22 mouse cellular contexts compared by ENCODE assay signal in the genomic region with DNA sequence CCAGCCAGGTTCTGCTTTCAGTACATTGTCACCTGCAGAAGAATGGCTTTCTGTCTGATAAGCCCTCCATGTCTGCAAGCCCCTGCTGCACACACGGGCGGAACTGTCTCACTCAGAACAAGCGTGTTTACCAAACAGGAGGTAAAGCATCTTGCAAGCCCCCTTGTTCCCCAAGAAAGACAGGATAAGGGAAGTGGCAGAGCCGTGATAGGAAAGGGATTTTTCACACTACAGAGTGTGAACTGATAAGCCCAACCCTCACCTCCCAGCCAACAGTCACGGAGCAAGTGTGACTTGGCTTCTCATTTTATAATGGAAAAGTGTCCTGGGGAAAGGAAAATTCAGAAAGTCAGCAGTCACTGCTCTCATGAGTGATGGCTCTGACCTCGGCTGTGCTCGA.
DNase-seq lines count a peak whose midpoint lies in the region; ATAC-seq and TF ChIP-seq lines count a peak whose summit lies in the region.
"Had no signal": no experiment of that assay in that cellular context is flagged by ENCODE, and none has a peak within 500 bp of the region (broad histone marks: within the 10 kb centered on the region; RNA-seq: fewer than 3 reads in every experiment).

No protein-coding gene starts in this region.

- H3K9me3 ChIP-seq in heart, embryonic 10.5 days: no peaks in the 10 kb centered on the region
- H3K9me3 ChIP-seq in heart, embryonic 13.5 days: no peaks in the 10 kb centered on the region
- H3K9me3 ChIP-seq in heart, postnatal 0 days (replicated peaks; ENCODE audit: control insufficient read depth, low read length): no peaks in the 10 kb centered on the region
- H3K9me3 ChIP-seq: forebrain, embryonic 10.5 days; forebrain, embryonic 13.5 days; hindbrain, embryonic 10.5 days; hindbrain, embryonic 13.5 days; intestine, embryonic 15.5 days had no signal

- no peak for TF ChIP-seq CTCF in heart, postnatal 0 days (IDR thresholded peaks at IDR 0.05; ENCODE audit: low read depth)

- intact Hi-C loops in heart, postnatal 10 days (cut with DNase I): no loop called here

- H3K27me3 ChIP-seq in heart, embryonic 10.5 days (ENCODE audit: insufficient read depth, poor library complexity, severe bottlenecking): peaks cover 9% of the 10 kb centered on the region; the same call in 1 of the 2 replicates
- no peaks in the 10 kb centered on the region for H3K27me3 ChIP-seq in heart, embryonic 13.5 days (replicated peaks)
- H3K27me3 ChIP-seq in heart, postnatal 0 days (ENCODE audit: control insufficient read depth, insufficient read depth, low read length): no peaks in the 10 kb centered on the region
- H3K27me3 ChIP-seq: intestine, embryonic 15.5 days; Patski had no signal

- no peak overlapping the region for H3K4me3 ChIP-seq in heart, embryonic 10.5 days
- H3K4me3 ChIP-seq in heart, embryonic 13.5 days: no peak overlapping the region
- H3K4me3 ChIP-seq in heart, postnatal 0 days (ENCODE audit: low read depth, low read length): no peak overlapping the region
- H3K4me3 ChIP-seq: forebrain, embryonic 10.5 days; forebrain, embryonic 13.5 days; hindbrain, embryonic 10.5 days; hindbrain, embryonic 13.5 days; intestine, embryonic 15.5 days had no signal

- no peak for TF ChIP-seq EP300 in heart, postnatal 0 days (IDR thresholded peaks at IDR 0.05; ENCODE audit: low read depth)

- H3K36me3 ChIP-seq in heart, embryonic 10.5 days: no peaks in the 10 kb centered on the region
- no peaks in the 10 kb centered on the region for H3K36me3 ChIP-seq in heart, embryonic 13.5 days
- no peaks in the 10 kb centered on the region for H3K36me3 ChIP-seq in heart, postnatal 0 days (replicated peaks; ENCODE audit: control insufficient read depth, insufficient read depth, low read length)
- H3K36me3 ChIP-seq: forebrain, embryonic 10.5 days; hindbrain, embryonic 10.5 days; hindbrain, embryonic 13.5 days; intestine, embryonic 15.5 days had no signal

- peak overlapping the region; percentile 32; the same call in 1 of the 2 replicates for H3K27ac ChIP-seq in heart, embryonic 10.5 days
- peak overlapping the region; percentile 37 for H3K27ac ChIP-seq in heart, embryonic 13.5 days (replicated peaks)
- H3K27ac ChIP-seq in heart, postnatal 0 days (ENCODE audit: low read depth): 0 out of 2 replicates have a peak overlapping the region, but pooled peaks have one; percentile 20
- H3K27ac ChIP-seq: forebrain, embryonic 10.5 days; forebrain, embryonic 13.5 days; hindbrain, embryonic 10.5 days; hindbrain, embryonic 13.5 days had no signal

- no peak overlapping the region for H3K9ac ChIP-seq in heart, embryonic 13.5 days
- no peak overlapping the region for H3K9ac ChIP-seq in heart, postnatal 0 days (replicated peaks; ENCODE audit: low read depth, low read length)
- H3K9ac ChIP-seq: forebrain, embryonic 13.5 days; hindbrain, embryonic 13.5 days; intestine, embryonic 15.5 days had no signal

- 0 out of 2 replicates have a peak overlapping the region, but pooled peaks have one; percentile 0 for H3K4me2 ChIP-seq in heart, embryonic 13.5 days
- no peak overlapping the region for H3K4me2 ChIP-seq in heart, postnatal 0 days (ENCODE audit: low read depth, low read length)
- H3K4me2 ChIP-seq: forebrain, embryonic 13.5 days; hindbrain, embryonic 13.5 days; intestine, embryonic 15.5 days had no signal

- WGBS in heart, embryonic 10.5 days: 19% methylated on average over 7 of the region's 7 CpGs
- WGBS in heart, embryonic 13.5 days: 12% methylated on average over 7 of the region's 7 CpGs
- 20% methylated on average over 7 of the region's 7 CpGs for WGBS in heart, postnatal 0 days

- H3K4me1 ChIP-seq in heart, embryonic 10.5 days: peaks cover 84% of the 10 kb centered on the region
- H3K4me1 ChIP-seq in heart, embryonic 13.5 days: peaks cover 86% of the 10 kb centered on the region
- peaks cover 51% of the 10 kb centered on the region for H3K4me1 ChIP-seq in heart, postnatal 0 days (ENCODE audit: control insufficient read depth, insufficient read depth)
- H3K4me1 ChIP-seq: forebrain, embryonic 13.5 days had no signal

- no peak for ATAC-seq in heart, embryonic 13.5 days (ENCODE audit: extremely low read depth, insufficient number of reproducible peaks, low FRiP score, low TSS enrichment)
- no peak; the same call in 1 of the 2 replicates for ATAC-seq in heart, postnatal 0 days (ENCODE audit: insufficient read depth, low read depth)
- ATAC-seq: forebrain, embryonic 13.5 days; forebrain, embryonic 16.5 days; hindbrain, embryonic 16.5 days; intestine, embryonic 15.5 days; Patski had no signal

- no peak for DNase-seq in heart, embryonic 10.5 days (ENCODE audit: low spot score)
- no peak for DNase-seq in heart, postnatal 10 days
- no peak for DNase-seq in heart, adult 9 months (ENCODE audit: low spot score in 2 of 2)
- no peak for DNase-seq in heart, postnatal 0 days (ENCODE audit: low spot score)
- DNase-seq in heart, adult 8-10 months (ENCODE audit: low spot score): no peak
- DNase-seq: adrenal gland, postnatal 10 days; cerebellum, adult 18-20 months; cerebellum, adult 9-10 months; cerebellum, postnatal 14 days; gastrocnemius, postnatal 10 days; gastrocnemius, postnatal 36 days; kidney, adult 11 months; kidney, adult 8-10 months had no signal
